Mouse (Mus musculus) liver, postnatal 0 days (tissue): ENCODE measurements around the gene Selenom. TPM values are rescaled to one million over a fixed set of nuclear protein-coding genes. Genes with fewer than 3 reads are reported as not detected.
A peak's percentile ranks its signal among the peaks of the same experiment; 100 is the strongest.

Experiments
- ATAC-seq: fragments of 200-750 bp; cut with Nextera tagmentation; 2 replicates; pipeline ENCODE4 v1.8.0; 2017; ENCODE audit warnings: mild to moderate bottlenecking, moderate library complexity
- DNase-seq: peaks from one replicate; pipeline ENCODE4 v3.0.0-alpha.2; 2016
- H3K27ac ChIP-seq: fragments of 300-500 bp; sonication (generic); 2 replicates; pipeline ENCODE4 v1.5.1; 2014; ENCODE audit warnings: antibody characterized with exemption, moderate library complexity, mild to moderate bottlenecking, low read depth
- H3K27me3 ChIP-seq: fragments of 300-500 bp; sonication (generic); 2 replicates; pipeline ENCODE4 v1.6.1; 2014; ENCODE audit warnings: low read length, control low read depth, mixed read lengths; ENCODE audit not compliant: insufficient read depth
- H3K36me3 ChIP-seq: fragments of 300-500 bp; sonication (generic); replicated peaks from 2 replicates; pipeline ENCODE4 v1.6.1; 2014; ENCODE audit warnings: mild to moderate bottlenecking, control low read depth, low read length, moderate library complexity, mixed read lengths; ENCODE audit not compliant: insufficient read depth
- H3K4me1 ChIP-seq: fragments of 300-500 bp; sonication (generic); 2 replicates; pipeline ENCODE4 v1.6.1; 2014; ENCODE audit warnings: antibody characterized with exemption, mild to moderate bottlenecking, control low read depth; ENCODE audit not compliant: insufficient read depth
- H3K4me2 ChIP-seq: fragments of 300-500 bp; sonication (generic); 2 replicates; pipeline ENCODE4 v1.6.1; 2014; ENCODE audit warnings: low read depth, mild to moderate bottlenecking, low read length, moderate library complexity, mixed read lengths
- H3K4me3 ChIP-seq: fragments of 300-500 bp; sonication (generic); 2 replicates; pipeline ENCODE4 v1.5.1; 2014; ENCODE audit warnings: low read depth, low read length
- H3K9ac ChIP-seq: fragments of 300-500 bp; sonication (generic); replicated peaks from 2 replicates; pipeline ENCODE4 v1.6.1; 2014; ENCODE audit warnings: mild to moderate bottlenecking, moderate library complexity
- H3K9me3 ChIP-seq: fragments of 300-500 bp; sonication (generic); 2 replicates; pipeline ENCODE4 v1.6.1; 2016; ENCODE audit warnings: mild to moderate bottlenecking, control low read depth, low read length, mixed read lengths
- CTCF ChIP-seq: sonication (generic); IDR thresholded peaks from 2 replicates; pipeline ENCODE4 v1.5.1; 2016; ENCODE audit warnings: antibody characterized with exemption, low read depth
- EP300 ChIP-seq: IDR thresholded peaks from 2 replicates; pipeline ENCODE4 v1.6.1; 2016; ENCODE audit warnings: antibody characterized with exemption, low read depth, mild to moderate bottlenecking
- WGBS: fragments of 180-500 bp; shearing (Covaris S2); extraction: QIAGEN DNeasy Blood & Tissue Kit; methylation state at CpG from one replicate; pipeline ENCODE4 v1.1.7; 2014; ENCODE audit not compliant: insufficient replicate concordance; 5-methylcytosine and 5-hydroxymethylcytosine counted together
- polyA plus RNA-seq: library from polyadenylated mRNA; unstranded; fragments of >200 nt; fragmentation: Nextera tagmentation; extraction: Ambion mirVana; gene quantifications from 2 replicates; pipeline ENCODE4 v1.2.1, GENCODE M21; 2015

The Selenom gene
- polyA plus RNA-seq, 1 experiment from 2014 or later = 9.9 TPM

DNA sequence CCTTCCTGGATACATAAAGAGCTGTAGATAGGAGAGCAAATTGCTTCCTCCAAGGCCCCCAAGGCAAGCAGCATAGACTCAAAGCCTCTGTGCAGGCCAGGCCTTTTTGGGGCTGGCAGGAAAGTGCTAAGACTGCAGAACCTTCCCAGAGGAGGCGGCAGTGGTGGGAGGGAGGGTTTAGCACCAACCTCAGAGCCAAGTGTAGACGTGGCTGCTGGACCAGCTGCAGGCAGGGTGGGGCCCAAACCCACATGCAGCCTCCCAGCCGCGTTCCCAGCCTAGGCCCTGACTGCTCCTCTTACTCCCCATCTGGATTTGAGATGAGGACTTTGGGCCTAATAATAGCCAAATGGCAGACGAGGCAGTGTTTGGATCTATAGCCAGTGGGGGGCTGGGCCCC lies 28.5 kb downstream of the Selenom start:
- Histone ChIP-seq H3K9me3 (peaks cover 4% of the 10 kb centered on the region), H3K36me3 (no peaks in the 10 kb centered on the region), H3K4me2 (no peak overlapping the region), H3K27me3 (no peaks in the 10 kb centered on the region), H3K4me1 (peaks cover 15% of the 10 kb centered on the region), H3K4me3 (no peak overlapping the region), H3K9ac (no peak overlapping the region), H3K27ac (no peak overlapping the region)
- DNase-seq (peak; percentile 14), ATAC-seq (no peak)
- TF ChIP-seq EP300 (no peak), CTCF (no peak)
- 45% methylated on average over 5 of the region's 5 CpGs for WGBS

DNA sequence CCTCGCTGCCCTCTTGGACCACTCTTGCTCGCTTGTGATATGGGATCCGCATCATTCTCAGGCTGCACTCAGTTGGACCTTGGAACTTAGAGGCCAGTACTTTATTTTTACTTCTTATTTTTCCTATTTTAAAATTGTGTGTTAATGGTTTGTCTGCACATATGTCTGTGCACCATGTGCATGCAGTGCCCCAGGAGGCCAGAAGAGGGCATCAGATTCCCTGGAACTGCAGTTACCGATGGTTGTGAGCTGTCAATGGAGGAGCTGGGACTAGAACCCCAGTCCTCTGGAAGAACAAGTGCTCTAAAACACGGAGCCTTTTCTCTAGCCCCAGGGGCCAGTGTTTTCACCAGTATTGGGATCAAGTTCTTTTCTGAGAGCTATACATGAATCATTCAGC lies 29.9 kb downstream of the Selenom start:
- Histone ChIP-seq H3K27me3 (no peaks in the 10 kb centered on the region), H3K9me3 (peaks cover 4% of the 10 kb centered on the region), H3K4me3 (no peak overlapping the region), H3K36me3 (no peaks in the 10 kb centered on the region), H3K4me2 (no peak overlapping the region), H3K4me1 (peaks cover 11% of the 10 kb centered on the region), H3K27ac (no peak overlapping the region), H3K9ac (no peak overlapping the region)
- ATAC-seq = no peak
- DNase-seq = no peak
- TF ChIP-seq CTCF (peak; percentile 39), EP300 (no peak)
- 90% methylated on average over 5 of the region's 5 CpGs for WGBS

DNA sequence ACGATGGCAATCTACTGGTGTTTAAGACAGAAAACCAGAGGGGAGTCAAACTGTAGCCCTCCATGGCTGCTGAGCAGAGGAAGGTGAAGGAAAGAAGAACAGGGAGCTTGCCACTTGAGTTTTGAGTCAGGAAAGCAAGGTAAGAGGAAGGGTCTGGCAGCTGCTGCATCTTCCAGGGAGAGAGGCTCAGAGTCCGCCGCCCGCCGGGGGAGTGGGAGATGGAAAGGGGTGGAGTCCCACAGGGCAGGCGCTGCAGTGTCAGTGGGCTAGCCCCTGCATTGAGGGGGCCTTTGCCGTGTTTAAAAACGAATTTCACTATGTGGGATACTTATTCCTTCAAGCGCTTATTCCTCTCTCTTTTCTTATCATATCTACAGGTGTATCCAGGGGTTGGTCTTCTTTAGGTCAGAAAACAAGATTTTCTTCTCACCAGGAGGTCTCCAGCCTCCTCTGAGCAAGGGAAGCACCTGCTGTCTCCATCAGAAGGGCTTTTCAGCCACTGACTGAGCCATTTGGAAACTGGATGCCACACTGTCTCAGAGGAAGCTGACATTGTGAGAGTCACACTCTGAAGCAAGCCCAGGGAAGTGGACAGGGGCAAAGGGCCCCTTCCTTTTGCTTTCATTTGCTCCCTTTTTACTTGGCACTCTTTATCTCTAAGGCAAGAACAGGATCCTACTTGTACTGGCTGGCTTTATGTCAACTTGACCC lies 31.2 kb downstream of the Selenom start:
- 0 out of 2 replicates have a peak overlapping the region, but pooled peaks have one; percentile 14 for H3K4me2 ChIP-seq
- peaks cover 6% of the 10 kb centered on the region for H3K4me1 ChIP-seq
- ATAC-seq = peak; percentile 50; the same call in 1 of the 2 replicates
- TF ChIP-seq EP300 = no peak
- TF ChIP-seq CTCF = no peak
- WGBS = 41% methylated on average over 9 of the region's 9 CpGs
- H3K4me3 ChIP-seq = no peak overlapping the region
- peak; percentile 31 for DNase-seq
- H3K27ac ChIP-seq = peak overlapping the region; percentile 73
- no peak overlapping the region for H3K9ac ChIP-seq
- no peaks in the 10 kb centered on the region for H3K27me3 ChIP-seq
- H3K9me3 ChIP-seq = peaks cover 4% of the 10 kb centered on the region
- H3K36me3 ChIP-seq = no peaks in the 10 kb centered on the region

DNA sequence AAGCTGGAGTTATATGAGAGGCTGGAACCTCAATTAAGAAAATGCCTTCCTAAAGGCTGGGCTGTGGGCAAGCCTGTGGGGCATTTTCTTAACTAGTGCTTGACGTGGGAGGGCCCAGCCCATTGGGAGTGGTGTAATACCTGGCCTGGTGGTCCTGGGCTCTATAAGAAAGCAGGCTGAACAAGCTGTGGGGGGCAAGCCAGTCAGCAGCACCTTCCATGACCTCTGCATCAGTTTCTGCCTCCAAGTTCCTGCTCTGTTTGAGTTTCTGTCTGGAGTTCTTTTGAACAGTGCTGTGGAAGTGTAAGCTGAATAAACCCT lies 31.7 kb downstream of the Selenom start:
- WGBS = 17% methylated on average over 1 of the region's 1 CpGs
- H3K27ac ChIP-seq = peak overlapping the region; percentile 73
- no peak for TF ChIP-seq EP300
- no peak for TF ChIP-seq CTCF

DNA sequence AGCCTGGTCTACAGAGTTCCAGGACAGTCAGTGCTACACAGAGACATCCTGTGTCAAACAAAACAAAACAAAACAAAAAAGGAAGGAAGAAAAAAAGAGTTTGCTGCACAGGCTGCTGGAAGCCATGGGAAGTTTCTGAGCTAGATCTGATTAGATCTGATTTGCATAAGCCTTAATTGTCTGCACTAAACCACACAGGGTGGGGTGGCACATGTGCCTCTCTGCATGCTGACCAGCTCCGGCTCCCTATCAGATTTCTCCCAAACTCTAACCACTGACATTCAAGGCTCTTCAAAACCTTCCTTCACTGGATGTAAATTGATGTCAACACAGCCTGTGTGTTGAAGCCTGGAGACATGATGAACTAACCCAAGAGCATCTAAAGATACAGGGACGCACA lies 32.6 kb downstream of the Selenom start:
- ATAC-seq (no peak), DNase-seq (no peak)
- Histone ChIP-seq H3K36me3 (no peaks in the 10 kb centered on the region), H3K9ac (no peak overlapping the region), H3K4me3 (no peak overlapping the region), H3K4me2 (no peak overlapping the region), H3K9me3 (peaks cover 4% of the 10 kb centered on the region), H3K27ac (no peak overlapping the region), H3K4me1 (peaks cover 6% of the 10 kb centered on the region), H3K27me3 (no peaks in the 10 kb centered on the region)
- WGBS = 57% methylated on average over 2 of the region's 2 CpGs
- TF ChIP-seq CTCF (no peak), EP300 (no peak)

More for the DNA sequence above, 31.7 kb downstream of the Selenom start:
- no peak overlapping the region for H3K4me3 ChIP-seq
- no peak overlapping the region for H3K9ac ChIP-seq
- DNase-seq = peak; percentile 11
- H3K9me3 ChIP-seq = peaks cover 4% of the 10 kb centered on the region
- peak overlapping the region; percentile 14; the same call in 1 of the 2 replicates for H3K4me2 ChIP-seq
- no peaks in the 10 kb centered on the region for H3K27me3 ChIP-seq
- H3K4me1 ChIP-seq = peaks cover 6% of the 10 kb centered on the region
- H3K36me3 ChIP-seq = no peaks in the 10 kb centered on the region
- no peak; the same call in 1 of the 2 replicates for ATAC-seq

DNA sequence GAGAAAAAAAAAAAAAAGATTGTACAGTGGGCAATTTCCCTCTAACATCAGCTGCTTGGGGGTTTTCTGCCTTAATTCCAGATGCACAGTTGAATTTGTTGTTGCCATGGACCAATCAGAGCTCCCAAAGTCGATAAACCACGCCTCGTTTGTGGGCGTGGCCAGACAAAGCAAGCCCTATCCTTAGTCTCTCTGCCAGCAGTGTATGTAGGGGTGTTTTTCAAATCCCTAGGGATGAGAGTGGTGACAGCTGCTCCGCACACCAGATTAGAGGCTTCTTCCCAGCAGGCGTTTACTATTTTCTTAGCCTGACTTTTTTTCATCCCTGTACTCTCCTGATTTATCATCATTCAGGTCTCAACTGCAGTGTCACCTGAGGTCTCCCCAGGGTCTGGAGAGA lies 33.5 kb downstream of the Selenom start:
- Histone ChIP-seq H3K27ac (no peak overlapping the region), H3K36me3 (no peaks in the 10 kb centered on the region), H3K4me1 (peaks cover 6% of the 10 kb centered on the region), H3K4me2 (no peak overlapping the region), H3K9ac (no peak overlapping the region), H3K9me3 (peaks cover 4% of the 10 kb centered on the region), H3K27me3 (no peaks in the 10 kb centered on the region), H3K4me3 (no peak overlapping the region)
- TF ChIP-seq EP300 (no peak), CTCF (no peak)
- DNase-seq (peak; percentile 41), ATAC-seq (no peak)
- WGBS = 45% methylated on average over 6 of the region's 6 CpGs
